In genomic region chr12:102414686-102415085, GRCm38 (mm10) we compare ENCODE assay signal across 21 mouse cellular contexts. TPM values are rescaled to one million over a fixed set of nuclear protein-coding genes. Genes with fewer than 3 reads are reported as not detected.
DNase-seq lines count a peak whose midpoint lies in the region; ATAC-seq and TF ChIP-seq lines count a peak whose summit lies in the region.
"Had no signal": no experiment of that assay in that cellular context is flagged by ENCODE, and none has a peak within 500 bp of the region (broad histone marks: within the 10 kb centered on the region; RNA-seq: fewer than 3 reads in every experiment).

No protein-coding gene starts in this region.

- no peaks in the 10 kb centered on the region for H3K9me3 ChIP-seq in heart, embryonic 12.5 days (replicated peaks)
- H3K9me3 ChIP-seq in megakaryocyte, embryonic 14.5 days: no peaks in the 10 kb centered on the region
- H3K9me3 ChIP-seq: embryonic facial prominence, embryonic 13.5 days; embryonic facial prominence, embryonic 15.5 days; forebrain, embryonic 10.5 days had no signal

- H3K4me1 ChIP-seq in heart, embryonic 12.5 days (replicated peaks): peaks cover 24% of the 10 kb centered on the region
- H3K4me1 ChIP-seq in megakaryocyte, embryonic 14.5 days: peaks cover 49% of the 10 kb centered on the region
- H3K4me1 ChIP-seq in olfactory bulb, adult 2 months (ENCODE audit: control insufficient read depth, insufficient read depth, low read length): peaks cover 18% of the 10 kb centered on the region

- no peak for ATAC-seq in heart, embryonic 12.5 days (ENCODE audit: insufficient number of reproducible peaks, low FRiP score)
- no peak for ATAC-seq in megakaryocyte, adult 5-6 weeks (ENCODE audit: poor library complexity, severe bottlenecking)
- ATAC-seq: forebrain, embryonic 14.5 days; forebrain, embryonic 16.5 days had no signal

- H3K4me2 ChIP-seq in heart, embryonic 12.5 days: no peak overlapping the region
- H3K4me2 ChIP-seq: embryonic facial prominence, embryonic 13.5 days; embryonic facial prominence, embryonic 15.5 days had no signal

- TF ChIP-seq CTCF in olfactory bulb, adult 2 months (IDR thresholded peaks at IDR 0.05; ENCODE audit: insufficient read depth, low read depth, low read length): no peak

- WGBS in heart, embryonic 12.5 days: 89% methylated on average over 6 of the region's 6 CpGs
- 86% methylated on average over 6 of the region's 6 CpGs for WGBS in olfactory bulb, adult 2 months

- H3K36me3 ChIP-seq in heart, embryonic 12.5 days: peaks cover 5% of the 10 kb centered on the region; the same call in 1 of the 2 replicates
- peaks cover 47% of the 10 kb centered on the region for H3K36me3 ChIP-seq in megakaryocyte, embryonic 14.5 days (replicated peaks; ENCODE audit: low read length)
- H3K36me3 ChIP-seq: embryonic facial prominence, embryonic 15.5 days had no signal

- no peak overlapping the region for H3K4me3 ChIP-seq in heart, embryonic 12.5 days
- H3K4me3 ChIP-seq in megakaryocyte, embryonic 14.5 days (replicated peaks): peak overlapping the region; percentile 4
- H3K4me3 ChIP-seq in olfactory bulb, adult 2 months (ENCODE audit: insufficient read depth, low read depth, low read length): no peak overlapping the region
- H3K4me3 ChIP-seq: embryonic facial prominence, embryonic 13.5 days; embryonic facial prominence, embryonic 15.5 days; erythroblast, embryonic 14.5 days; forebrain, embryonic 10.5 days had no signal

- H3K9ac ChIP-seq in heart, embryonic 12.5 days: no peak overlapping the region
- H3K9ac ChIP-seq: embryonic facial prominence, embryonic 13.5 days; embryonic facial prominence, embryonic 15.5 days had no signal

- no peak overlapping the region for H3K27ac ChIP-seq in heart, embryonic 12.5 days (ENCODE audit: poor library complexity, severe bottlenecking)
- H3K27ac ChIP-seq in olfactory bulb, adult 2 months (ENCODE audit: insufficient read depth, low read depth, low read length): 0 out of 2 replicates have a peak overlapping the region, but pooled peaks have one; percentile 6
- H3K27ac ChIP-seq: embryonic facial prominence, embryonic 13.5 days; embryonic facial prominence, embryonic 15.5 days; forebrain, embryonic 10.5 days had no signal

- no peaks in the 10 kb centered on the region for H3K27me3 ChIP-seq in heart, embryonic 12.5 days (replicated peaks)
- H3K27me3 ChIP-seq in megakaryocyte, embryonic 14.5 days (replicated peaks): no peaks in the 10 kb centered on the region
- H3K27me3 ChIP-seq: embryonic facial prominence, embryonic 13.5 days; embryonic facial prominence, embryonic 15.5 days had no signal

- TF ChIP-seq POLR2A in olfactory bulb, adult 2 months (IDR thresholded peaks at IDR 0.05; ENCODE audit: insufficient read depth, low read depth, low read length): no peak

- peak; percentile 48 to 51 for DNase-seq in cerebellum, postnatal 14 days
- no peak for DNase-seq in cerebellum, adult 9-10 months
- peak; percentile 87 for DNase-seq in heart, adult 11 months
- no peak for DNase-seq in lung, adult 18-20 months
- DNase-seq: adrenal gland, adult 2 months; adrenal gland, postnatal 10 days; adrenal gland, postnatal 25 days; cerebellum, adult 11 months; cerebellum, adult 18-20 months; cerebellum, adult 8-10 months; embryo, embryonic 11 days had no signal

RNA-seq across cellular contexts. Expression of gene Lgmn, which starts 24.9 kb away (rescaled TPM):
- polyA plus RNA-seq in heart, embryonic 12.5 days (2016; fragmentation: Nextera tagmentation; extraction: Ambion mirVana): 126 and 127 TPM in 2 replicates
- 3.4 and 40.6 TPM in 2 replicates for polyA plus RNA-seq in megakaryocyte, embryonic 14.5 days (2012; ENCODE audit: insufficient read depth, low replicate concordance)
- 37.6 and 39.2 TPM in 2 replicates for total RNA-seq in megakaryocyte, adult 5-6 weeks (2015)
- total RNA-seq in megakaryocyte, adult 5-6 weeks (2017): 28.7 and 33.0 TPM in 2 replicates
- polyA plus RNA-seq in olfactory bulb, adult 2 months (2012; ENCODE audit: insufficient read depth, insufficient read length, low replicate concordance, missing spikeins): not detected in 2 replicates

RNA-seq across cellular contexts. Expression of gene Golga5, which starts 54.2 kb away (rescaled TPM):
- polyA plus RNA-seq in heart, embryonic 12.5 days (2016; fragmentation: Nextera tagmentation; extraction: Ambion mirVana): 28.8 and 29.0 TPM in 2 replicates
- polyA plus RNA-seq in megakaryocyte, embryonic 14.5 days (2012; ENCODE audit: insufficient read depth, low replicate concordance): 1.2 and 3.4 TPM in 2 replicates
- total RNA-seq in megakaryocyte, adult 5-6 weeks (2015): 24.1 and 26.3 TPM in 2 replicates
- total RNA-seq in megakaryocyte, adult 5-6 weeks (2017): 67.6 and 87.1 TPM in 2 replicates
- not detected in 2 replicates for polyA plus RNA-seq in olfactory bulb, adult 2 months (2012; ENCODE audit: insufficient read depth, insufficient read length, low replicate concordance, missing spikeins)

Comparison
In these comparisons a context has a peak if more than half of its experiments do, and no peak if none do; other contexts are left out.
1. DNase-seq: peak in cerebellum, postnatal 14 days (2 of 2) and heart, adult 11 months (single experiment); none in cerebellum, adult 9-10 months (single experiment) and lung, adult 18-20 months (0 of 2).